Mouse (Mus musculus): ENCODE data around the gene Pnck.

The Pnck gene

DNA sequence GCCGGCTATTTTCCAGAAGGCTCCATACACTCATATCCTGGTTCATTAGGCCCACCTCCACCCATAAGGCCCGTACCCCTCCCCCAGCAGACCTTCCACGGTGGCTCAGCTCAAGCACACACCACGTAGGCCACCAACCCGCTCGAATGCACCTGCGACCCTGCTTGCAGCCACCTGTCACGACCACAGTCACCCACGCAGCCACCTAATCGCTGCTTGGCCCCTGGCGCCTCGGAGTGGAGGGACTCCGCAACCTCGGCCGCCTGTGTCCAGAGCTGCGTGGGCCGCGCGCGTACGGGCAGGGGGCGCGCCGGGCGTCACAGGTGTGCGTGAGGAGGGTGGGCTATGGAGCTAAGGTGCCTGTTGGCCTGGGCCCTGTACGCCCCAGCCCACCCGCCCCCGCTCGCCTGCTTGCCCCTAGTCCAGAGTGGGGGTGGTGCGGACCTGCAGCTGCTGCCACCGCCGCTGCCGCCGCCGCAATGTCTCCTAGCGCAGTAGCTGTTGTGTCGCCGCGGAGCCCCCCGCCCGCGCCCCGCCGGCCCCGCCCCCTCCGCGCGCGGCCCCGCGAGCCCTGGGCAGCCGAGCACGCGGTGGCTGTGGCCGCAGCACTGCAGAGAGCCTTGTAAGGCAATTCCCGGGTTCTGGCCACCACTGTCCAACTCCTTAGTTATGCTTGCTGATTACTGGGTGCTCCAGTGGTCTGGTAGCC, at the start of gene Pnck:
TSS of gene Pnck (minus strand) at position 543 of the 709 bp plus-strand sequence.
- no peak for DNase-seq (ENCODE audit: low spot score)

GRCm38 (mm10) chrX:73700472-73700871, 40.6 kb upstream of the Pnck start:
- no peak for DNase-seq (ENCODE audit: low spot score)

DNA sequence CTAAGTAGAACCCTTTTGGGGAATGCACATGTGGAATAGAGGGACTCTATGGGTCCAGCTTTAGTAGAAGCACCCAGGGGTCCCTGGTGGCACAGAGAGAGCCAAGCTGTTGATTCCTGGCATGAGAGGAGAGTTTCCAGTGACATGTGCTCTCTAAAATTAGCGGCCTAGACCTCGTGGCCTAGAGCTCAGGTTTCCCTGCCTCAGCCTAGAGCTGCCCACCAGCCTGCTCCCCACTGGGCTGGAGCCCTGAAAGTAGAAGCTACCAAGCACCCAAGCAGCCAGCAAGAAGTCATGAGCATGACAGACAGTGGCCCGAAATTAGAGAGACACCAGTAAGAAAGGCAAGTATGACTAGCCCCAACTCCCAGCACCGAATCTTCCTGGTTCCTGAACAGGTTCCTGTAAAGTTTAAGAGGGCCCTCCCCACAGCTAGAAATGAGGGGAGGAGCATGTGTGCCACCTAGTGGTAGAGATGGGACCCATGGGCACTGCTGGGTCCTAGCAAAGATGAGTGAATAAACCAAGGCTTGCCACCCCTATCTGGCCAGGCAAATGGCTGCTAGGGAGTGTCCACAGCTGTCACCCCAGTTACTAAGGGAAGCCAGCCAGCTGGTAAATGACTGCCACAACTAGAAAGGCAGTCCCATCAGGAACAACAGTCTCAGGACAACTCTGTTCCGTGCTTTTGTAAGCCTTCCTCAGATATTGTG, 31.2 kb upstream of the Pnck start:
- DNase-seq (ENCODE audit: low spot score), result peak; percentile 21

GRCm38 (mm10) chrX:73685629-73686028, 25.7 kb upstream of the Pnck start:
- DNase-seq (ENCODE audit: low spot score), result no peak

- DNase-seq (ENCODE audit: low spot score), result no peak
These were observed 25.1 kb upstream of the Pnck start for GRCm38 (mm10) chrX:73684978-73685377.

DNA sequence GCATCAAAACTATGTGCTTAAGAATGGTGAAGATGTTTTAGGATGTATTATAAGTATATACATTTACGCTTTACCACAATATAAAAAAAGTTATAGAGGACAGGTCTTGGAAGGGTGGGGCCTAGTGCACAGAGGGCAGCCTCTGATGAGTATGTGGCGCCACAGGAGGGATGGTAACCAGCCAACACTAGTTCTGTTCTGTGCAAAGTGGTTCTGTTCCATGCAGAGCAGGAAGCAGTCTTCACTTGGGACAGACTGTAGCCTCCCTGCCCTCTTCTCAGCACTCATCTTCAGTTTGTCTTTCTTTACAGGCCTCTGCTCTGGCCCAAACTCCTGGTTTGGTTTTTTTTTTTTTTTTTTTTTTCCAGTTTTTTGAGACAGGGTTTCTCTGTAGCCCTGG, 24.2 kb upstream of the Pnck start:
- DNase-seq (ENCODE audit: low spot score), result no peak

- DNase-seq (ENCODE audit: low spot score), result no peak
These were observed 16.8 kb upstream of the Pnck start for GRCm38 (mm10) chrX:73676668-73677067.

DNA sequence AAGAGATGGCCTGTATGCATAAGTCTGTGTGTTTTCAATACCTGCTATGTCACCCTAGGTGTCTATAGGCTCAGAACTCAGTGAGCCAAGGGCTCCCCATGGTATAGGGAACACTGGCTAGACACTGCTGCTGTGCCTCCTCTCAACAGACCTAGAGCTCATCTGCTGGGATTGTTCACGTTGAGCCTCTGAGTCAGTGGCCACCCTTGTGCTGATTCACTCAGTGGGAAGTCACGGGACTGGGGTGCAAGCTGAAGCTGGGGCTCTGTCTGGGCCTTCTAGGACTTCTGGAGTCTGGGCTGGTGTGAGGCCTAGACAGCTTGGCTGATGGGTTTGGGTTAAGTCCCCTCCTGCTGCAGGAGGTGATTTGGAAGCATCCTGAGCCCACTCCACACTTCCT, 15.3 kb upstream of the Pnck start:
- no peak for DNase-seq (ENCODE audit: low spot score)

- no peak for DNase-seq (ENCODE audit: low spot score)
These were observed 14.2 kb upstream of the Pnck start for GRCm38 (mm10) chrX:73673968-73674661.

GRCm38 (mm10) chrX:73673619-73673967, 13.7 kb upstream of the Pnck start:
- DNase-seq (ENCODE audit: low spot score), result no peak

DNA sequence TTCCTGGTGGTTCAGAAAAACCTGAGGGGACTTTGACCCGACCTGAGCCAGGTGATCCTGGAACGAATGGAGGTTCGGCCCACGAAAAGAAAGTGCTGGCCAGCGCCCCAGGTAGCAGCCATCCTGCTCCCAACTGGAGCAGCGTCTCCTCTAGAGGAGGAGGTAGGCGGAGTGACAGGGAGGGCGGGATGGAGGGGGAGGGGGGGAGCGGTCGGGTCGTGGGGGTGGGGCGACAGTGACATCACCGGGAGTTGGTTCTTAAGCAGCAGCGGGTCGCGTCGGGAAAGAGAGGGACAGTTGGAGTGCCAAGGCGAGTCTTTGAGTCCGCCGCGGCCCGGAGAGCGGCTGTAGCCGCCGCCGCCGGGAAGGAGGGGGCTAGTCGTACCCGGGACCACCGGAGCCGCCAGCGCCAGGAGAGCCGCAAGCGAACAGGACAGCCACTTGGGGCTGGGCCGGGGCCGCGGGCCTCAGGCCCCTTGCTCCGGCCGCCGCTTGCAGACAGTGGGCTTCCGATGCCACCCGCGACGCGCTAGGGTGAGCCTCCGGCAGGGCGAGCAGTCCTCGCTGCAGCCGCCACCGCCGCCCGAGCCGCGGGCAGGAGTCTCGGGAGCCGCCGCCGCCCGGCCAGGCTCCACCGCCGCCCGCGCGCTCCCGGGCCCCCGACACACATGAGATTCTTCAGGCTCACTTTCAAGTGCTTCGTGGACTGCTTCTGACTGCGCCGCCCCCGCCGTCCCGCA, 13.1 kb upstream of the Pnck start, which contains the start of gene Slc6a8:
TSS of gene Slc6a8 (plus strand) at position 272 of the 740 bp plus-strand sequence.
- DNase-seq (ENCODE audit: low spot score), result no peak

DNA sequence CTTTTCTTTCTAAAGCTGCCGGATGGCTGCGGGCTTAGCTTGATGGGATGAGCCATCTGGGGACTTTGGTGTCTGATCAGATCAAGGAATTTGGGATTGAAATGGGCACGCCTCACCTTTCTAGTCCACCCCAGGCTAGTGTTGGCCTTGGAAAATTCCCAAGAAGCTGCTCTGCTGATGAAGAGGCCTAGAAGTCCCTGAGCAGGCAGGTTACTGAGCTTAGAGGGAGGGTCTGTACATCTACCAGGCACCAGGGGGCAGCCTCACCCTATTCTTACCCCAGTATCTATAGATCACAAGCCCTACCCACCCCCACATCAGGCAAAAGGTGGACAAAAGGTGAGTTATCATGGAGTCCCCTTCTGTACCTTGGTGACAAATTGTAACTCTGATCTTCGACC, 12.1 kb upstream of the Pnck start:
- no peak for DNase-seq (ENCODE audit: low spot score)

DNA sequence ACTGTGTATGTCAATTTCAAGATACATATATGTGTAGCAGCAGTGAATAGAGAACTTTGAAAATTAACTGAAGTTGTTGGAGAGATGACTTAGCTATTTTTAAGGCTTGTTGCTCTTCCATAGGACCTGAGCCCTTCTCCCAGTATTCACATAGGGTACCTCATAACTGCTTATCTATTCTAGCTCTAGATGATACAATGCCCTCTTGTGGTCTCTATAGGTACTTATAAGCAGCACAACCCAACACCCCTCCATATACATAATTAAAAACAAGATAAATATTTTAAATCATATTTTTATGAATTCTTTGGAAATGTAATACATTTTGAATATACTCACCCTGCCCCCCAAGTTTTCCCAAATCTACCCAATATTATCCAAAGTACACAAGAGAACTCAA, 3.2 kb upstream of the Pnck start:
- DNase-seq (ENCODE audit: low spot score), result no peak

- DNase-seq (ENCODE audit: low spot score), result no peak
These were observed 358 bp upstream of the Pnck start for GRCm38 (mm10) chrX:73660284-73660665.

- no peak for DNase-seq (ENCODE audit: low spot score)
These were observed 862 bp downstream of the Pnck start for GRCm38 (mm10) chrX:73658936-73659574.

DNA sequence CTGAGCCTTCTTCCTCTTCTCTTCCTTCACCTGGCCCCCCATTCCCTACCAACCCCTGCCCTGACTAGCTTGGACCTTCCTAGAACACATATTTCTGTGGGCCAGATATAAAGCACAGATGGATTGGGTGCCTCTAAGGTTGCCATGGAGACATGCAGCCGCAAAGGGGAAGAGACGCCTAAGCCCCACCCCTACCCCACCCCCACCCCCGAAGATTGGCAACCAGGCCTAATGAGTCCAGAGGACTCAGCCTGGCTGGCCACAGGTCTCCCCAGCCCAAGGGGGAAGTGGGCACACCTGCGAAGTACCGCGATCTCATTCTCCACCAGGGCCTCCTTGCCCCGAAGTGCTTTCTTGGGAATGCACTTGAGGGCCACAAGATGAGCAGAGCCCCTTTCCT, 1.5 kb downstream of the Pnck start:
- DNase-seq (ENCODE audit: low spot score), result no peak

DNA sequence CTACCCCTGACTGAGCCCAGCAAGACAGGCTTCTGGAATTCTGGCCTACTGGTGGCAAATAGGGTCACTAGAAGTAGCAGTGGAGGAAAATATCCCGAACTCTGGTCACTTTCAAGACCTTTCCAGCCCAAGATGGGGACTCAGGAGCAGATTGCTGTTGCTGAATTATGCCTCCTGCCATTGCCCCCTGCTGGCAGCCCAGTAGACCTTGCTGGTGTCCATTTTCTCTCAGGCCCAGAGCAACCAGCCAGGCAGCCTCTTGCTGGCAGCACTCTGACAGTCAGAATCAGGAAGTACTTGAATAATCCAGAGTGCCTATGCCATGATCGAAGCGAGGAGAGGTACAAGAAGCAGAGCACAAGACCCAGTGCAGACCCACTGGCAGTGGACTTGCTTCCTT, 4.4 kb downstream of the Pnck start:
- DNase-seq (ENCODE audit: low spot score), result no peak

- no peak for DNase-seq (ENCODE audit: low spot score)
These were observed 5.7 kb downstream of the Pnck start for GRCm38 (mm10) chrX:73654177-73654576.

GRCm38 (mm10) chrX:73653392-73653791, 6.5 kb downstream of the Pnck start:
- no peak for DNase-seq (ENCODE audit: low spot score)

GRCm38 (mm10) chrX:73650869-73651268, 9.0 kb downstream of the Pnck start:
- no peak for DNase-seq (ENCODE audit: low spot score)

DNA sequence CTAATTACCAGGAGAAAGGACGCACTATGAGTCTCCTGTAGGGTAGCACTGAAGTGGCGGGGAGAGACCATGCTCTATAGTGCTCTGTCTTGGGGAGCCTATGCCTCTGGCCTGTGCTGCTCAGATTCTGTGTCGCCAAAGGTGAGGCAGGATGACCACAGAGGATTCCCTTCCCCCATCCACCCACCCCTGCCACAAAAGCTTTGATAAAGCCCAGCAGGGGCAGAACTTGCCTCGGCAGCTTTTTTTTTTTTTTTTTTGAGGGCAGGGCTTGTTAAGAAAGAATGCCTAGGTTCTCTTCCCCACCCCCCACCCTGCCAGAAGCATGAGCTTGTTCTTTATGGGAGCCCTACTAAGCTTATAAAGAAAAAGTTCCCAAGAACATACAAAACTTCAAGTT, 14.8 kb downstream of the Pnck start:
- DNase-seq (ENCODE audit: low spot score), result no peak

DNA sequence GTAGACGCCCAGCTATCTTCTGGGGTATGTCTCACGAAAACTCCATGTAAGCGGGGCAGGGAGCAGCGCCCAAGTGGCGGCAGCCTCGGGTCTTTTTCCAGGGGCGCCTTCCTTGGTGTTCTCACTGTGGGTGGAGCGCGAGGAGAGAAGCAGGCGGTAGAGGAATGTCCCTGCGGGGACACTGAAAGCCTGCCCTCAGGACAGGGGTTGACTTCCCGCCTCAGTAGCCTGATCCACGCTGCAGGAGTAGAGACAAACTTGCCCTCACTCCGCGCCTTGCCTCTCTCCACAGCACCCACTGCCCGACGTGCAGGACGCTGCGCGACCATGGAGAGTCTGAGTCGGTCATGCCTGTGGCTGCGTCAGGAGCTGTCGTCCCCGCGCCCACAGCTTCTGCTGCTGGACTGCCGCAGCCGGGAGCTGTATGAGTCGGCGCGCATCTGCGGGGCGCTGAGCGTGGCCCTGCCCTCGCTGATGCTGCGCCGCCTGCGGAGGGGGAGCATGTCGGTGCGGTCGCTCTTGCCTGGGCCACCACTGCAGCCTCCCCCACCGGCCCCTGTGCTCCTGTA, 19.9 kb downstream of the Pnck start:
- no peak for DNase-seq (ENCODE audit: low spot score)
